Mouse (Mus musculus): ENCODE results near the gene Abhd13. TPM values are rescaled to one million over a fixed set of nuclear protein-coding genes. Genes with fewer than 3 reads are reported as not detected.

Abhd13 gene
- 19.8 and 21.0 TPM in 2 replicates for polyA plus RNA-seq (2014; fragmentation: Nextera tagmentation; extraction: Ambion mirVana)

DNA sequence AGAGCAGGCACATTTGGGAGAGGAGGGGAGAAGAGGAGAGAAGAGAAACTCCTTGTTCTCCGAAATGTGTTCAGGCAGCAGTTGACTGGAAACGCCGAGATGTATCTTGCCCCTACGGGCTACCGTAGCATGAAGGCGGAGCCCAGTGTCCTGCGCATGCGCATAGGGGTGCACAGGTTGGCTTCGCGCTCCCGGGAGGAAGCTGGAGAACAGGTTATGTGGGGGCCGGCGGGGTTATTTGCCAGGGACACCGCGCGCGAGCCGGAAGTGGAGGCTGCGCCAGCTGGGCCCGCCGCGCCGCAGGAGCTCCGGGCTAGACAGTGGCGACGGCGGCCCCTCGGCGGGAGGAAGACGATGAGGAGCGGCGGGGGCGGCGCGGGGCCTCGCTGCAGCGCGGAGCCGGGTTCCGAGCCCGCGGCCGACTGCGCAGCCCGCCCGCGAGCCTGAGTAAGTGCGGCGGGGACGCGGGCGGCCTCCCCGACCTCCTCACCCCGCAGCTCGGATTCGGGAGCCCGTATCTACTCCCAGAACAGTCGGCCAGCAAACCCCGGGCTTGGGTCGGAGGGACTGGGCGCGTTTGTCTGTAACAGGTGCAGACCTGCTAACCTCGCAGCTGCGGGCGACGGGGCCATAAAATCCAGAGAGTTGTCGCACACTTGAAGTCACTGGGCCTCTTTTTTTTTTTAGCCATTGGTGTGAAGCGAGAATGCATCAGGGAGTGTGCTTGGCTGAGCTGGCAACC lies at the start of gene Abhd13, which contains the start of gene Lig4:
Gene Abhd13, plus strand, starts transcription at position 135 of the 742 bp plus-strand sequence.
Gene Lig4, minus strand, starts transcription at position 114 of the 742 bp plus-strand sequence.
- peak; percentile 98 for DNase-seq (ENCODE audit: low spot score)
- WGBS = under 1% methylated on average over 67 of the region's 68 CpGs
- Histone ChIP-seq H3K27me3 (ENCODE audit: control insufficient read depth, insufficient read depth, low read length) (no peaks in the 10 kb centered on the region), H3K27ac (ENCODE audit: low read depth, low read length) (peak within 1 kb of the TSS; percentile 81), H3K4me1 (replicated peaks; ENCODE audit: control insufficient read depth, insufficient read depth, low read length) (no peaks in the 10 kb centered on the region; the same call in 1 of the 2 replicates), H3K4me2 (replicated peaks; ENCODE audit: low read depth, low read length) (peak within 1 kb of the TSS; percentile 71), H3K9me3 (ENCODE audit: control insufficient read depth, low read length) (no peaks in the 10 kb centered on the region), H3K9ac (ENCODE audit: low read depth, low read length) (peak within 1 kb of the TSS; percentile 83), H3K36me3 (ENCODE audit: control insufficient read depth, insufficient read depth, low read length) (no peaks in the 10 kb centered on the region; the same call in 1 of the 2 replicates), H3K4me3 (ENCODE audit: low read depth, low read length) (peak within 1 kb of the TSS; percentile 88)
- peak; percentile 79 for ATAC-seq (ENCODE audit: low FRiP score)

DNA sequence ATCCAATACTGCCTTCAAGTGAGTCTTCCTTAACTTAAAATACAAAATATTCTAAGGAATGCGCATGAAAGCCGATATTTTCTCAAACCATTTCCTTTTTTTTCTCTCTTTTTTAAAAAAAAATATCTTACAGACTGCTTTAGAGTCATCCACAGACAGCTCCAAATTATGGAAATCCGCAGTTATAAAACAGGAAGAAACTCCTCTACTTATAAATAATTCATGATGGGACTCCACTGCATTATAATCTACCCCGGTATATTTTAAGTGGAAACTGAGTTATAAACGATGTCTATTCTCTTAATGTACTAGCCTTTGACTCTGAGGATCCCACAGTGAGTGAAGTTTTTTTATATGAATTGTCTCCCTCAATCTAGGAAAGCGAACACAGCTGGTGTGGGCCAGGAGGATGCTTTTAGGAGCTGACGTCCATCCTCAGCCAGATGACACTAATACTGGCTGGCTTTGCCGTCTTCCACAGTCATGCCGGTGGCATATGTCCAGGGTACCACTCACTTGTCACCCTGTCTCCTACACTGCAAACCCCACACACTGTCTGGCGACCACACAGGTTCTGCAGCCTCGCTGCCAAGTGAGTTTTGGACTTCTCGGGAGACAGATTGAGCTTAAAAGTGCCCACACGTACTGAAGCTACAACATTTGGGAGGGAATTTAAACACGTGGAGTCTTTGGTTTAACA lies 47.6 kb upstream of the Abhd13 start:
- H3K9me3 ChIP-seq (ENCODE audit: control insufficient read depth, low read length) = no peaks in the 10 kb centered on the region
- no peak overlapping the region for H3K27ac ChIP-seq (ENCODE audit: low read depth, low read length)
- DNase-seq (ENCODE audit: low spot score) (no peak), ATAC-seq (ENCODE audit: low FRiP score) (no peak)
- 86% methylated on average over 14 of the region's 14 CpGs for WGBS
- no peak overlapping the region for H3K9ac ChIP-seq (ENCODE audit: low read depth, low read length)
- no peak overlapping the region for H3K4me3 ChIP-seq (ENCODE audit: low read depth, low read length)
- no peaks in the 10 kb centered on the region for H3K4me1 ChIP-seq (replicated peaks; ENCODE audit: control insufficient read depth, insufficient read depth, low read length)
- H3K27me3 ChIP-seq (ENCODE audit: control insufficient read depth, insufficient read depth, low read length) = no peaks in the 10 kb centered on the region
- no peaks in the 10 kb centered on the region for H3K36me3 ChIP-seq (ENCODE audit: control insufficient read depth, insufficient read depth, low read length)
- no peak overlapping the region for H3K4me2 ChIP-seq (replicated peaks; ENCODE audit: low read depth, low read length)

- no peak for DNase-seq (ENCODE audit: low spot score)
- H3K4me3 ChIP-seq (ENCODE audit: low read depth, low read length) = no peak overlapping the region
- no peaks in the 10 kb centered on the region for H3K9me3 ChIP-seq (ENCODE audit: control insufficient read depth, low read length)
- no peak overlapping the region for H3K4me2 ChIP-seq (replicated peaks; ENCODE audit: low read depth, low read length)
- ATAC-seq (ENCODE audit: low FRiP score) = no peak
- no peaks in the 10 kb centered on the region for H3K36me3 ChIP-seq (ENCODE audit: control insufficient read depth, insufficient read depth, low read length)
- H3K4me1 ChIP-seq (replicated peaks; ENCODE audit: control insufficient read depth, insufficient read depth, low read length) = no peaks in the 10 kb centered on the region
- no peaks in the 10 kb centered on the region for H3K27me3 ChIP-seq (ENCODE audit: control insufficient read depth, insufficient read depth, low read length)
- H3K9ac ChIP-seq (ENCODE audit: low read depth, low read length) = no peak overlapping the region
- no peak overlapping the region for H3K27ac ChIP-seq (ENCODE audit: low read depth, low read length)
Observed at GRCm38 (mm10) chr8:9932711-9933110, 44.8 kb upstream of the Abhd13 start.

- 41% methylated on average over 10 of the region's 10 CpGs for WGBS
Observed at GRCm38 (mm10) chr8:9934891-9935565, 42.5 kb upstream of the Abhd13 start.

GRCm38 (mm10) chr8:9935574-9935973 lies 41.9 kb upstream of the Abhd13 start:
- ATAC-seq (ENCODE audit: low FRiP score) = 0 out of 2 replicates have a peak, but pooled peaks have one; percentile 17
- no peak overlapping the region for H3K4me2 ChIP-seq (replicated peaks; ENCODE audit: low read depth, low read length)

More at GRCm38 (mm10) chr8:9934891-9935565, 42.5 kb upstream of the Abhd13 start:
- H3K27me3 ChIP-seq (ENCODE audit: control insufficient read depth, insufficient read depth, low read length) = no peaks in the 10 kb centered on the region
- ATAC-seq (ENCODE audit: low FRiP score) = 0 out of 2 replicates have a peak, but pooled peaks have one; percentile 38
- no peaks in the 10 kb centered on the region for H3K4me1 ChIP-seq (replicated peaks; ENCODE audit: control insufficient read depth, insufficient read depth, low read length)
- H3K4me3 ChIP-seq (ENCODE audit: low read depth, low read length) = no peak overlapping the region
- no peaks in the 10 kb centered on the region for H3K9me3 ChIP-seq (ENCODE audit: control insufficient read depth, low read length)
- no peak overlapping the region for H3K9ac ChIP-seq (ENCODE audit: low read depth, low read length)
- DNase-seq (ENCODE audit: low spot score) = peak; percentile 72
- no peak overlapping the region for H3K4me2 ChIP-seq (replicated peaks; ENCODE audit: low read depth, low read length)
- no peaks in the 10 kb centered on the region for H3K36me3 ChIP-seq (ENCODE audit: control insufficient read depth, insufficient read depth, low read length)
- no peak overlapping the region for H3K27ac ChIP-seq (ENCODE audit: low read depth, low read length)

DNA sequence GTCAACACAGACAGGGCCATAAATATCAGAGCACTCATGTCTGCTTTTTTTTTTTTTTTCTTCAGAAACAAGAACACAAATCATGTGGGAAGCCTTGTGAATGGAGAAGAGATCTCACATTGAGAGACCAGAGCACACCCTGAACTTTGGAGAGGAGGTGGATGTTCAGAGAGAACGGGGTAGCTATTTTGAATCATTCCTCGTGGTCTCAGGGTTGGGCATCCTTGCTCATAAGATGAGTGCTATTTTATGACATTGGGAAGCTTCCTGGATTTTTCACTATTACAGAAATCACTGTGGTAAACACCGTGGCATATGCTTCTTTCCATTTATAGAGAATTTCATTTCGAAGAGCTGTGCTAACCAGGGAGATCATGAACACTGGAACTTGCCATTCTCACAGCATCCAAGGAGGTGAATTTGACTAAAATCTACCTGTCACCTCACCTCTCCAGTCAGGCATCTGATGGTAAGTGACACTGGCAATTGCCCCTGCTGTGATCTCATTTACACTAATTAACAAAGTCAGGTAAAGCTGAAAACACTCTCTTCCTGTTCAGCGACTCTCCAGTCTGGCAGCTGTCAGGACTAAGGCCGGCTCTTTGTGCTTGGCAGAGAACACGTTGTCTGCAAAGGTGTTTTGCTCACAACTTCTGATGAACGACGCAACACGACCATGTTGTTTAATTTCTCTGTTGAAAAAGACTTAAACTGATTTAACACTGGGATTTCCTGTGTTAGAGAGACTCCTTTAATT lies 28.2 kb upstream of the Abhd13 start:
- ATAC-seq (ENCODE audit: low FRiP score) (no peak), DNase-seq (ENCODE audit: low spot score) (no peak)
- 71% methylated on average over 10 of the region's 10 CpGs for WGBS

More at GRCm38 (mm10) chr8:9935574-9935973, 41.9 kb upstream of the Abhd13 start:
- no peaks in the 10 kb centered on the region for H3K27me3 ChIP-seq (ENCODE audit: control insufficient read depth, insufficient read depth, low read length)
- DNase-seq (ENCODE audit: low spot score) = no peak
- WGBS = 70% methylated on average over 7 of the region's 7 CpGs
- H3K4me1 ChIP-seq (replicated peaks; ENCODE audit: control insufficient read depth, insufficient read depth, low read length) = no peaks in the 10 kb centered on the region
- H3K4me3 ChIP-seq (ENCODE audit: low read depth, low read length) = no peak overlapping the region
- no peaks in the 10 kb centered on the region for H3K36me3 ChIP-seq (ENCODE audit: control insufficient read depth, insufficient read depth, low read length)
- H3K27ac ChIP-seq (ENCODE audit: low read depth, low read length) = no peak overlapping the region
- H3K9me3 ChIP-seq (ENCODE audit: control insufficient read depth, low read length) = no peaks in the 10 kb centered on the region
- no peak overlapping the region for H3K9ac ChIP-seq (ENCODE audit: low read depth, low read length)

GRCm38 (mm10) chr8:9958338-9958737 lies 19.2 kb upstream of the Abhd13 start:
- Histone ChIP-seq H3K4me1 (replicated peaks; ENCODE audit: control insufficient read depth, insufficient read depth, low read length) (no peaks in the 10 kb centered on the region), H3K9me3 (ENCODE audit: control insufficient read depth, low read length) (no peaks in the 10 kb centered on the region), H3K4me2 (replicated peaks; ENCODE audit: low read depth, low read length) (no peak overlapping the region), H3K36me3 (ENCODE audit: control insufficient read depth, insufficient read depth, low read length) (no peaks in the 10 kb centered on the region), H3K9ac (ENCODE audit: low read depth, low read length) (no peak overlapping the region), H3K27me3 (ENCODE audit: control insufficient read depth, insufficient read depth, low read length) (no peaks in the 10 kb centered on the region), H3K27ac (ENCODE audit: low read depth, low read length) (no peak overlapping the region), H3K4me3 (ENCODE audit: low read depth, low read length) (no peak overlapping the region)
- 73% methylated on average over 4 of the region's 4 CpGs for WGBS
- ATAC-seq (ENCODE audit: low FRiP score) (no peak), DNase-seq (ENCODE audit: low spot score) (no peak)

More for the DNA sequence above, 28.2 kb upstream of the Abhd13 start:
- no peak overlapping the region for H3K9ac ChIP-seq (ENCODE audit: low read depth, low read length)
- H3K4me2 ChIP-seq (replicated peaks; ENCODE audit: low read depth, low read length) = no peak overlapping the region
- no peaks in the 10 kb centered on the region for H3K36me3 ChIP-seq (ENCODE audit: control insufficient read depth, insufficient read depth, low read length)
- no peak overlapping the region for H3K27ac ChIP-seq (ENCODE audit: low read depth, low read length)
- H3K27me3 ChIP-seq (ENCODE audit: control insufficient read depth, insufficient read depth, low read length) = no peaks in the 10 kb centered on the region
- H3K9me3 ChIP-seq (ENCODE audit: control insufficient read depth, low read length) = no peaks in the 10 kb centered on the region
- no peaks in the 10 kb centered on the region for H3K4me1 ChIP-seq (replicated peaks; ENCODE audit: control insufficient read depth, insufficient read depth, low read length)
- no peak overlapping the region for H3K4me3 ChIP-seq (ENCODE audit: low read depth, low read length)

DNA sequence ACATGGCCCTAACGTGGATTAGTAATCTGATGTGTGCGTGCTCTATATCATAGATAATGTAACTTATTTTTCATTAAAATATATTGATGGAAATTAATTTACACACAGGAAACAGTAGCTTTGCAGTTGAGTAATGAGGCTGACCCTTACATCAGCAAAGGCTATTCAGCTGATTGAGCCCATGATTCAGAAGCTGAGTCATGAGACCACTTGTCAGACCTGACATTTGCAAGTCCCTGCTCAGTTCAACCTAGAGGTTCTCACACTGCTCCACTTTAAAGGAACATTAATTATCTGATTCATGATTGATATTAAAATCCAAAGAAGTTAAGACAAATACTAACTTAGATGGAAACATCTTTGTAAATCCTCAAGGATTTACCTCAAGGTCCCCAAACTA lies 17.6 kb upstream of the Abhd13 start:
- Histone ChIP-seq H3K27ac (ENCODE audit: low read depth, low read length) (no peak overlapping the region), H3K4me2 (replicated peaks; ENCODE audit: low read depth, low read length) (no peak overlapping the region), H3K4me3 (ENCODE audit: low read depth, low read length) (no peak overlapping the region), H3K4me1 (replicated peaks; ENCODE audit: control insufficient read depth, insufficient read depth, low read length) (no peaks in the 10 kb centered on the region), H3K9ac (ENCODE audit: low read depth, low read length) (no peak overlapping the region), H3K9me3 (ENCODE audit: control insufficient read depth, low read length) (no peaks in the 10 kb centered on the region), H3K36me3 (ENCODE audit: control insufficient read depth, insufficient read depth, low read length) (no peaks in the 10 kb centered on the region), H3K27me3 (ENCODE audit: control insufficient read depth, insufficient read depth, low read length) (no peaks in the 10 kb centered on the region)
- WGBS = 94% methylated on average over 2 of the region's 2 CpGs
- DNase-seq (ENCODE audit: low spot score) = no peak
- ATAC-seq (ENCODE audit: low FRiP score) = no peak

All from hindbrain, embryonic 11.5 days (tissue).